Mouse (Mus musculus) A20 (cell line): ENCODE results near the gene Ica1.

Source experiments
- DNase-seq: peaks from one replicate; pipeline ENCODE4 v3.0.0-alpha.2; 2011; ENCODE audit warnings: low read depth, low spot score

Gene Ica1

GRCm38 (mm10) chr6:8744273-8744785 lies 34.0 kb downstream of the Ica1 start:
- peak; percentile 74 for DNase-seq

GRCm38 (mm10) chr6:8742449-8742848 lies 35.8 kb downstream of the Ica1 start:
- no peak for DNase-seq

GRCm38 (mm10) chr6:8741659-8742058 lies 36.6 kb downstream of the Ica1 start:
- no peak for DNase-seq

- DNase-seq = peak; percentile 55
Observed at GRCm38 (mm10) chr6:8740092-8740491, 38.2 kb downstream of the Ica1 start.

GRCm38 (mm10) chr6:8738396-8738795 lies 39.9 kb downstream of the Ica1 start:
- peak; percentile 56 for DNase-seq

GRCm38 (mm10) chr6:8736493-8736820 lies 41.8 kb downstream of the Ica1 start:
- no peak for DNase-seq

GRCm38 (mm10) chr6:8735657-8736492 lies 42.4 kb downstream of the Ica1 start:
- DNase-seq = peak; percentile 88

- DNase-seq = peak; percentile 59
Observed at GRCm38 (mm10) chr6:8735044-8735443, 43.2 kb downstream of the Ica1 start.

GRCm38 (mm10) chr6:8732492-8732891 lies 45.8 kb downstream of the Ica1 start:
- DNase-seq = no peak

GRCm38 (mm10) chr6:8731656-8732191 lies 46.6 kb downstream of the Ica1 start:
- DNase-seq = no peak

GRCm38 (mm10) chr6:8730433-8730832 lies 47.9 kb downstream of the Ica1 start:
- no peak for DNase-seq

- DNase-seq = no peak
Observed at GRCm38 (mm10) chr6:8727806-8728205, 50.5 kb downstream of the Ica1 start.

- no peak for DNase-seq
Observed at GRCm38 (mm10) chr6:8725610-8726009, 52.7 kb downstream of the Ica1 start.

- no peak for DNase-seq
Observed at GRCm38 (mm10) chr6:8719692-8720091, 58.6 kb downstream of the Ica1 start.

GRCm38 (mm10) chr6:8717967-8718366 lies 60.3 kb downstream of the Ica1 start:
- DNase-seq = no peak

- no peak for DNase-seq
Observed at GRCm38 (mm10) chr6:8716539-8716938, 61.7 kb downstream of the Ica1 start.

- DNase-seq = no peak
Observed at GRCm38 (mm10) chr6:8711246-8711645, 67.0 kb downstream of the Ica1 start.

GRCm38 (mm10) chr6:8694636-8695514 lies 83.4 kb downstream of the Ica1 start:
- peak; percentile 61 for DNase-seq

- no peak for DNase-seq
Observed at GRCm38 (mm10) chr6:8693926-8694635, 84.2 kb downstream of the Ica1 start.

- no peak for DNase-seq
Observed at GRCm38 (mm10) chr6:8693141-8693881, 85.0 kb downstream of the Ica1 start.
